ENCODE assay signal across 19 mouse cellular contexts in genomic region chr10:125375526-125375925, GRCm38 (mm10).
"Had no signal": no experiment of that assay in that cellular context is flagged by ENCODE, and none has a peak within 500 bp of the region (broad histone marks: within the 10 kb centered on the region; RNA-seq: fewer than 3 reads in every experiment).

No protein-coding gene starts in this region.

- H3K4me3 ChIP-seq: limb, embryonic 12.5 days; limb, embryonic 15.5 days; liver, embryonic 13.5 days; megakaryocyte, embryonic 14.5 days; midbrain, embryonic 10.5 days; midbrain, embryonic 13.5 days; stomach, embryonic 15.5 days had no signal

- H3K4me2 ChIP-seq: limb, embryonic 12.5 days; limb, embryonic 15.5 days; liver, embryonic 13.5 days; midbrain, embryonic 13.5 days; stomach, embryonic 15.5 days had no signal

- H3K27ac ChIP-seq: limb, embryonic 12.5 days; limb, embryonic 15.5 days; liver, embryonic 13.5 days; midbrain, embryonic 10.5 days; midbrain, embryonic 13.5 days; stomach, embryonic 15.5 days had no signal

- ATAC-seq: intestine, postnatal 0 days; midbrain, embryonic 13.5 days; midbrain, embryonic 16.5 days had no signal

- H3K9me3 ChIP-seq: limb, embryonic 12.5 days; limb, embryonic 15.5 days; liver, embryonic 13.5 days; midbrain, embryonic 10.5 days; midbrain, embryonic 13.5 days; stomach, embryonic 15.5 days had no signal

- H3K27me3 ChIP-seq: limb, embryonic 12.5 days; limb, embryonic 15.5 days; liver, embryonic 13.5 days; megakaryocyte, embryonic 14.5 days; midbrain, embryonic 13.5 days; stomach, embryonic 15.5 days had no signal

- DNase-seq: kidney, adult 2 months; kidney, postnatal 10 days; kidney, postnatal 36 days; left cerebral cortex, postnatal 4 days; liver, embryonic 13.5 days; lung, adult 2 months; right cerebral cortex, adult 18-20 months; right cerebral cortex, postnatal 14 days; right cerebral cortex, postnatal 4 days; spleen, adult 18-20 months; thymus, postnatal 25 days had no signal

- H3K36me3 ChIP-seq: limb, embryonic 12.5 days; limb, embryonic 15.5 days; liver, embryonic 13.5 days; midbrain, embryonic 10.5 days; stomach, embryonic 15.5 days had no signal

- H3K4me1 ChIP-seq: limb, embryonic 15.5 days; liver, embryonic 13.5 days; megakaryocyte, embryonic 14.5 days; midbrain, embryonic 10.5 days; midbrain, embryonic 13.5 days; stomach, embryonic 15.5 days had no signal

- H3K9ac ChIP-seq: limb, embryonic 12.5 days; limb, embryonic 15.5 days; liver, embryonic 13.5 days; midbrain, embryonic 13.5 days; stomach, embryonic 15.5 days had no signal
